Mouse (Mus musculus): Measurements from ENCODE around the gene D1Ertd622e. TPM values are rescaled to one million over a fixed set of nuclear protein-coding genes. Genes with fewer than 3 reads are reported as not detected.

The D1Ertd622e gene
- polyA plus RNA-seq, 1 experiment from 2014 or later, result 15.7 TPM

DNA sequence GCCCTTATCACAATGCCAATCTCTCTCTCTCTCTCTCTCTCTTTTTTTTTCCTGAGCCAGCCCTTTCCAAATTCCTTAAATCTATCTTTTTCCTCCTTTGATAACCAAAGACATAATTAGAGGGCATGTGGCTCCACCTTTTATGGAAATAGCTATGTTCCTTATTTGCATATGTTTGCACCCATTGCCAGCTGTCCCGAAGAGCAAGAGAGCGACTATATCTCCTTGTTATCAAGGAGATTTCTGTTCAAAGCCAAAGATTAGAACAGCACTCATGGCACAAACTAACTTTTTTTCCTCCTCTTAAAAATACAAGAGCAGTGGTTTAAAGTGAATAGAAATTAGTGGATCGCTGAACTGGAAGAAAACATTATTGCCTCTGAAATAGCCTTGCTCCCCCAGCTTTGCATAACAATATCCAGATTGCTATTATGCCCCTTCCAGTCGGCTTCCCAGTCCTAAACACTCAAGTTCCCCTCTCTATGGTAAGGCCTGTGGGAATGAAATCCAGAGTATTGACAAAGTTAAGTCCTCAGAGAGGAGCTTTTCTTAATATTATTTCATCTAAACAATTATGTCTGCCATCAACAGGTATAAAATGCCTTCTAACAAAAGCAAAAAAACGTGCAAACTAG is 39.2 kb downstream of the D1Ertd622e start:
- H3K9ac ChIP-seq (ENCODE audit: low read length), result no peak overlapping the region
- no peak overlapping the region for H3K27ac ChIP-seq (replicated peaks)
- H3K27me3 ChIP-seq (ENCODE audit: control insufficient read depth, insufficient read depth, low read length), result no peaks in the 10 kb centered on the region
- H3K4me3 ChIP-seq (ENCODE audit: low read depth, low read length), result no peak overlapping the region
- TF ChIP-seq EP300 (optimal IDR thresholded peaks at IDR 0.05) (no peak), CTCF (IDR thresholded peaks at IDR 0.05; ENCODE audit: low read depth) (no peak)
- 36% methylated on average over 5 of the region's 5 CpGs for WGBS
- no peaks in the 10 kb centered on the region for H3K9me3 ChIP-seq (ENCODE audit: control insufficient read depth, low read length)
- H3K4me1 ChIP-seq (replicated peaks; ENCODE audit: control insufficient read depth, insufficient read depth), result no peaks in the 10 kb centered on the region
- no peak overlapping the region for H3K4me2 ChIP-seq (replicated peaks; ENCODE audit: low read depth)
- ATAC-seq (ENCODE audit: low FRiP score, low TSS enrichment) (no peak), DNase-seq (ENCODE audit: low spot score) (no peak)
- no peaks in the 10 kb centered on the region for H3K36me3 ChIP-seq (ENCODE audit: control insufficient read depth, insufficient read depth, low read length)

DNA sequence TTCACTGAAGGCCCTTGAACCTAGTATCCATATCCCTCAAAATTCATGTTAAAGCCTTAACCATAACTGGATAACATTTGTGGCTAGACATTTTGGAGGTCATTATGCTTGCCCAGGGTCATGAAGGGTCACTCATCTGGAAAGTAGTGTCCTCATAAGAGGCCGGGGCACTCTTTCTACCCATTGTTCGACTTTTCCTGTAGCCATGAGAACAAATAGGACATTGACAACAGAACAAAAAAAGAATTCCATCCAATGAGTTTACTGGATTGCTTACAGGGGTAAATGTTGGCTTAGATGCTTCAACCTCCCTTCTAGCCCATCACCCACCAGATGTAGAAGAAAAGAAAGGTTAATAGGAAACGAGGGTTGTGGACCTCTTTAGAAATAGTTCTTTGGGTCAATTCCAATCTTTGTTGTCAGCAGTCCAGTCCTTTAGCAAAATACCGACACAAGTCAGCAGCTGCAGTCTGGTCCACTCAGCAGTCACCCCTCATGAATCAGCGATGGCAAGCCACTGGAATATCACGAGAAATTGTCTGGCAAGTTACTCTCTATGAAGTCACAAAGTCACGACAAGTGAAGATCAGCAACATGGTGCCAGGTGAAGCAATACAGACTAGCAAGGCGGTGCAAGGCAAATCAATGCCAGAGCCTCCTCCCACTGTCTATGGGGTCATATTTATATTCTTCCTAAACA is 42.1 kb downstream of the D1Ertd622e start:
- Histone ChIP-seq H3K27ac (replicated peaks) (no peak overlapping the region), H3K36me3 (ENCODE audit: control insufficient read depth, insufficient read depth, low read length) (no peaks in the 10 kb centered on the region), H3K9me3 (ENCODE audit: control insufficient read depth, low read length) (no peaks in the 10 kb centered on the region), H3K27me3 (ENCODE audit: control insufficient read depth, insufficient read depth, low read length) (no peaks in the 10 kb centered on the region), H3K4me2 (replicated peaks; ENCODE audit: low read depth) (no peak overlapping the region), H3K4me1 (replicated peaks; ENCODE audit: control insufficient read depth, insufficient read depth) (no peaks in the 10 kb centered on the region), H3K4me3 (ENCODE audit: low read depth, low read length) (no peak overlapping the region), H3K9ac (ENCODE audit: low read length) (no peak overlapping the region)
- no peak for DNase-seq (ENCODE audit: low spot score)
- WGBS, result 83% methylated on average over 8 of the region's 8 CpGs
- TF ChIP-seq CTCF (IDR thresholded peaks at IDR 0.05; ENCODE audit: low read depth) (no peak), EP300 (optimal IDR thresholded peaks at IDR 0.05) (no peak)
- no peak for ATAC-seq (ENCODE audit: low FRiP score, low TSS enrichment)

DNA sequence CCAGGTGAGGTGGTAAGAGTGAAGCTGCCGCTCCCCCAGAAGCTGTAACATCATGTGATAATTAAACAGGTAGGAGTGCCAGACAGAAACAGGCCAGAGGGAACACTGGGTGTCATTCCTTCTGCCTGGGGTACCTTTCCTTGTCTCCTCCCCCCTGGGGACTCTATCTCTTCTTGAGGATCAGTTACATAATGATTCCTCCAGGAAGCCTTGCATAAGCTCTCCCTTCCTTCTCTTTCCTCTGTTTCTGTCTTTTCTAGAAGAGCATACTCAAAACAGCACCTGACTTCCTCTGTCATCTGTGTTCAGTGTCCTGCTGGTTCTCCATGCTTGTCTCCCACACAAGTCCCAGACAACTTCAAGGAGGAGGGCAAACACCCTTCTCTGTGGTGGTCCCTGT is 46.3 kb downstream of the D1Ertd622e start:
- Histone ChIP-seq H3K27me3 (ENCODE audit: control insufficient read depth, insufficient read depth, low read length) (no peaks in the 10 kb centered on the region), H3K9me3 (ENCODE audit: control insufficient read depth, low read length) (no peaks in the 10 kb centered on the region), H3K4me3 (ENCODE audit: low read depth, low read length) (no peak overlapping the region), H3K4me2 (replicated peaks; ENCODE audit: low read depth) (no peak overlapping the region), H3K36me3 (ENCODE audit: control insufficient read depth, insufficient read depth, low read length) (no peaks in the 10 kb centered on the region), H3K27ac (replicated peaks) (no peak overlapping the region), H3K9ac (ENCODE audit: low read length) (no peak overlapping the region), H3K4me1 (replicated peaks; ENCODE audit: control insufficient read depth, insufficient read depth) (no peaks in the 10 kb centered on the region)
- DNase-seq (ENCODE audit: low spot score) (no peak), ATAC-seq (ENCODE audit: low FRiP score, low TSS enrichment) (no peak)
- 71% methylated on average over 1 of the region's 1 CpGs for WGBS
- TF ChIP-seq CTCF (IDR thresholded peaks at IDR 0.05; ENCODE audit: low read depth) (no peak), EP300 (optimal IDR thresholded peaks at IDR 0.05) (no peak)

GRCm38 (mm10) chr1:97614531-97615462 is 47.1 kb downstream of the D1Ertd622e start:
- Histone ChIP-seq H3K27ac (replicated peaks) (no peak overlapping the region), H3K9ac (ENCODE audit: low read length) (no peak overlapping the region), H3K36me3 (ENCODE audit: control insufficient read depth, insufficient read depth, low read length) (no peaks in the 10 kb centered on the region), H3K9me3 (ENCODE audit: control insufficient read depth, low read length) (no peaks in the 10 kb centered on the region), H3K4me2 (replicated peaks; ENCODE audit: low read depth) (no peak overlapping the region), H3K4me3 (ENCODE audit: low read depth, low read length) (no peak overlapping the region), H3K4me1 (replicated peaks; ENCODE audit: control insufficient read depth, insufficient read depth) (no peaks in the 10 kb centered on the region), H3K27me3 (ENCODE audit: control insufficient read depth, insufficient read depth, low read length) (no peaks in the 10 kb centered on the region)
- no peak for TF ChIP-seq EP300 (optimal IDR thresholded peaks at IDR 0.05)
- TF ChIP-seq CTCF (IDR thresholded peaks at IDR 0.05; ENCODE audit: low read depth), result no peak
- ATAC-seq (ENCODE audit: low FRiP score, low TSS enrichment) (no peak), DNase-seq (ENCODE audit: low spot score) (no peak)
- 80% methylated on average over 11 of the region's 11 CpGs for WGBS

GRCm38 (mm10) chr1:97611747-97612146 is 50.1 kb downstream of the D1Ertd622e start:
- Histone ChIP-seq H3K27ac (replicated peaks) (no peak overlapping the region), H3K36me3 (ENCODE audit: control insufficient read depth, insufficient read depth, low read length) (no peaks in the 10 kb centered on the region), H3K27me3 (ENCODE audit: control insufficient read depth, insufficient read depth, low read length) (no peaks in the 10 kb centered on the region), H3K4me1 (replicated peaks; ENCODE audit: control insufficient read depth, insufficient read depth) (no peaks in the 10 kb centered on the region), H3K4me2 (replicated peaks; ENCODE audit: low read depth) (no peak overlapping the region), H3K4me3 (ENCODE audit: low read depth, low read length) (no peak overlapping the region), H3K9me3 (ENCODE audit: control insufficient read depth, low read length) (no peaks in the 10 kb centered on the region), H3K9ac (ENCODE audit: low read length) (no peak overlapping the region)
- ATAC-seq (ENCODE audit: low FRiP score, low TSS enrichment) (no peak), DNase-seq (ENCODE audit: low spot score) (no peak)
- TF ChIP-seq CTCF (IDR thresholded peaks at IDR 0.05; ENCODE audit: low read depth) (no peak), EP300 (optimal IDR thresholded peaks at IDR 0.05) (no peak)
- WGBS, result 82% methylated on average over 2 of the region's 2 CpGs
